Mouse (Mus musculus) heart, postnatal 4 days (tissue): Measurements from ENCODE around the gene Trub1. TPM values are rescaled to one million over a fixed set of nuclear protein-coding genes. Genes with fewer than 3 reads are reported as not detected.

Source experiments
- DNase-seq: peaks from one replicate; pipeline ENCODE4 v3.0.0; 2021
- total RNA-seq, 2 experiments: library from RNA; stranded (reverse); gene quantifications; 2 replicates each; pipeline ENCODE4 v1.2.3; 2021

Trub1 gene
- 1 to 10 TPM; 6.4 to 7.6 TPM for total RNA-seq

DNA sequence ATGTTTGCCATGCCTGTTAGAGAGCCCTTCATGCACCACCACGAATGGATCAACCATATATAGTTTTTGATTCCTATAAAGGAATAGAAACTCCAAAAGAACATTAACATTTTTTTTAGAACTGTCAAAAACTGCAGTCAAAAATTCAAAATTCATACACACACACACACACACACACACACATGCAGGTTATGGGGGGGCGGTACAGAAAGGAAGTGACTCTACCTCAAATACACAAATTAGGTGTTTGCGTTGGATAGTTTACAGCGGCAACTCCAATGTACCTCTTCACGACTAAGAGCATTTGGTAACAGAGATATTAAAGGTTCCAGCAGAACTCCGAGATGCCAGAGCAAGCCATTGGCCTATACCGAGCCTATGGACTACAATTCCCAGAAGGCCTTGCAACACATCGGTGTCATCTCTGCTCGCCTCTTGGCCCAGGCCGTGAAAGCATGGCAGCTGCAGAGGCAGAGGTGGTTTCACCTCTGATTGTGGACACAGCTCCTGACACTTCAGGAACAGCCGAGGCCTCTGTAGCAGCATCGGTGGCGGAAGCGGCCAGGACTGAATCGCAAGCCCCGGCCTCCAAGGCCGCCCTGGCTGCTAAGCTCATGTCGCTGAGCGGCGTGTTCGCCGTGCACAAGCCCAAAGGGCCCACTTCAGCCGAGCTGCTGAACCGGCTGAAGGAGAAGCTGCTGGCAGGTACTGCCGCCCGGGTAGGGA, at the start of gene Trub1:
Gene Trub1, plus strand, starts transcription at position 421 of the 726 bp plus-strand sequence.
- peak; percentile 81 for DNase-seq

DNA sequence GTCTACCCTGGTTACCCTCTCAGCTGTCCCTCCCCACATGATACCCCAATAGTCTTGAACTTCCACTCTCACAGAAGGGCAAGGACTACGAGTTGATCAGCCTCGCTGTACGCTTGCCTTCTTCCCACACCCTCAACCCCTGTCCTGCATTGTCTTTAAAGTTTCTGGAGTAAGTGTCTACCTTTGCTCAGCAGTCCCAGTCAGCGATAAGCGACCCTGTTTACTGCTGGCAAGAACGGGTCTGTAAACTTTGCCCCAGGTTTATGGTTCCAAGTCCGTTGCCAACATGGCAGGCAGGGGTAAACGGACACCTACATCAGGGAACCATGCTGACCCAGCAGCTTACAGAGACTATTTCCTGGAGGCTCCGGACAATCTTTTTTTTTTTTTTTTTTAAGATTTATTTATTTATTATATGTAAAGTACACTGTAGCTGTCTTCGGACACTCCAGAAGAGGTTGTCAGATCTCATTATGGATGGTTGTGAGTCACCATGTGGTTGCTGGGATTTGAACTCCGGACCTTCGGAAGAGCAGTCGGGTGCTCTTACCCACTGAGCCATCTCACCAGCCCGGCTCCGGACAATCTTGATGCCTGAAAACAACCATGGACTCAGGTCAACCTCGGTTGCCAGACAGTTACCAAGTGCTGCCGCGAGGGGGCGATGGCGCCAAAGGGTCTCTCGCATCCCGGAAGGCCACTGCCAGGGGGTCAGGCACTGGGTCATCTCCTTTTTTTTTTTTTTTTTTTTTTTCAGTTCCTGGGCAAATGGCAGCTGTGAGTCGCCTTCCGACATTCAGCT, 48.8 kb upstream of the Trub1 start:
- peak; percentile 92 for DNase-seq

DNA sequence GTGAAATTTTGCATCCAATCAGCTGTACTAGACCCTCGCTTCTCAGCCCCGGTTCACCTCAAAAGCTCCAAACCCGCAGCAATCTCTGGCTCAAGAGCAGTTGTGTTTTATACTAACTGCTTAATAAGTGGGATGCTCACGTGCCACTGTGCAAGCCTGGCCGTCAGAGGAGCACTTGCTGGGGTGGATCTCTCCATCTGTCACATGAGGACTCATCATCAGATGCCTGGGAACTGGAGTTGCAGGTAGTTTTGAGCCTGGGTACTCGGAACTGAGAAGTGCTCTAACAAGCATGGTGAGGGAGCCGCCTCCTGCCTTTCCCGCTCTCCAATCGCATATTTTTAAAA, 48.2 kb upstream of the Trub1 start:
- DNase-seq: no peak

DNA sequence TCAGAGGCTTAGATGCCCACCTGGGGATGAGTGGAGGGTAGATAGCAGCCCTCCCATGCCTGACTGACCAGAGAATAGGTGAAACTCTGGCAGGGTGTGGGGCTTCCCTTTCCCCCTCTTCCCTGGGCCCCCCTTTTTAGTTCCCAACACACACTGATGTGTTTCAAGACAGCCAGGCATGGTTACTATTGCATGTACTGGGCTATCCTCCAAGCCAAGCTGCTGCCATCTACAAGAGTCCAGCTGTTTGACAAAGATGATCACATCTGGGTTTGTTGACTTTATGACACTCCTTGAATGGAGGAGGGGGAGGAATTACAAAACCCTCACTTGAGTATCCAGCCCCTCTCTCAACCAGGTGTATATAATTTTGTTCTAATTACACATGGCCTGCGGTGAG, 44.8 kb upstream of the Trub1 start:
- no peak for DNase-seq

DNA sequence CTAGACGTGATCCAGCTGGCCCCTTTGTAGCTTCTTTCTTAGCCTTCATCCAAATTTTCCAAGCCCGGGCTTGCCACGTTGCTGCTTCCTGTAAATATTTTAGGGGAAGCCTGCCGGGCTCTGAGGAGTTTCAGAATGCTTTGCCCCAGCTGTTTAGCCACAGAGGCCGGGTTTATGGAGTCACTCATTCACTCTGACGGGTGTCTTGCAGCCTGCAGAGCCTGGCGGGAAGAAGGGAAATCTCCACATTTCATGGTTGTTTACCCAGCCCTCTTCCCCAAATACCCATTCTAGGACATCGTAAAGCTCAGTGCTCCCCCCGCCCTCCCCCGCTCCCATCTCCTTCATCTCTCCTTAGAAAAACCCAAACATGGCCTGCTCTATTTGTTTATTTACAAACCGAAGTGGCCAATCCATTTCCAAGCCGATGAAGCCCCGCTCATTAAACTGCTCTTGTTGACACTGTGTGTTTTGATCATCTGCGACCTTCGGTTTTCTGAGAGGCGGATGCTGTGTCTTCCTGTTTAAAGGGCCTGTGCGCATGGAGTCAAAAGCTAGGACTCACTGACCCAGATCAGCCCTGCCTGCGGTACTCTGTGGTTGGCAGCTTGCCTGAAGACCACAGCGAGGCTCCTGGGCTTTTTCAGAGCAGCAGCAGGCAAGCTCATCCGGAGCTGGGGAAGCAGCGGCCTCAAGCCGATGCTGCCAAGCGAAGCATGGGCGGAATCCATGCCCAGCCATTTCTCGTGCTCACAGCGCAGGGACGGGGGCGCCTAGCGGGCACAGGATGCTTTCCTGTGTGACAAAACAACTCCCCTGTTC, 41.1 kb upstream of the Trub1 start:
- DNase-seq: peak; percentile 85

DNA sequence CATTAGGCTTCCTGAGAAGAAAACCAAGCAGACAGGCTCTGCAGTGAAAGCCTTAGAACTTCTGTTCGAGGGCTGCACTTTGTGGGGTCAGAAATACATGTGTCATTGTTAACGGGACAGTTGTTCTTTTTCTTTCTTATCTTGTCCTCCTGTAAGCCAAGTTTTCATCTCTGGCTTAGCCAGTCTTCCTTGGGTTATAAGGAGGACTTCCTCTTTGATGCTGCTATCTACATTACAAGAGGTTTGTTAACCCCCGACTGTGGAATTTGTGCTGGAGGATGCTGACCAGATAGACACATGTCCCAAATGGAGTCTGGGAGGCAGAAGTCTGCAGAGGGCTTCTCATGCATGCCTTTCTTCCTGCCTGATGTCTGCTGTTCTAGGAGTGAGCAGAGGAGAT, 39.5 kb upstream of the Trub1 start:
- no peak for DNase-seq

DNA sequence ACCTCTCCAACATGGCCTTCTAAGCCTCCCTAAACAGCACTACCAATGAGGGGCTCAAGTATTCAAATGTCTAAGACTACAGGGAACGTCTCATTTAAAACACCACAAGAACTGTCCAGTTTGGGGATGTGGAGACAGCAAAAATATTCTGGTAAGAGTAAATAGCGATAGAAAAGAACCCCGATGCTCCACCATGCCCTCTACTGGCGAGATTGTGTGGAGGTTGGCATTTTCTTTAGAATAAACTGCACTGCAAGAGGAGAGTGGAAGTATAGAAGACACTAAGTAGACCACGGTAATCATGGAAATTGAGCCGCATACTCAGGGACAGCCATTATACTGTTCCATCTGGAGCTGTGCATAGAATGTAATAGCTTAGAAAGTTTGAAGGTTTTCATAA, 38.8 kb upstream of the Trub1 start:
- no peak for DNase-seq

DNA sequence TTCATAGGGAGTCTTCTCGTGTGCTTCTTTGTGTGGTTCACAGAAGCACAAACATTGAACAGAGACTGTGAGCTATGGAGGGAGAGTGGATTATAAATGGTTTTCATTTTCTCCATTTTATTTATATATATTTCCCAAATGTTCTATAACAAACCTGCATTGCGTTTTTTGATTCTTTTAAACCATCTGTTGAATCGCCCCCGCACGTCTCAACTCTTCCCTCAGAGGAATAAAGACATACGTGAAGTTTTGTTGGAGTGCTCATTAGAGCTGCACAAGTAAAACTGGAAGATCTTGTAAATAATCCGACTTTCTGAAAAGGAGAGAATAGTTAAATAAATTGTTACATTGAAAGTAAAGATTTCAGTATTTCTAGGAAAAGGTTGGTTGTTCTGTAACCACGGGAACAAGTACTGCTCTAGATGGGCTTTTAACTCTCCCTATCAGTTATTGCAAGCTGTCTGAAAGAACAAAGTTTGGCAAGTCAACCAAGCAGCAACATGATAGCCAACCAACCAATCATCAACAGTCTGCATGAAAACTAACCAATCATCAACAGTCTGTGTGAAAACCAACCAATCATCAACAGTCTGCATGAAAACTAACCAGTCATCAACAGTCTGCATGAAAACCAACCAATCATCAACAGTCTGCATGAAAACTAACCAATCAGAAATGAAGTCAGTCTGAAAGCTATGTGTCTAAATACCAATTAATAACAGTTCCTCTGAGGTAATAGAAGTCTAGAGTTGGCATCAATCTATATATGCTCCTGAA, 37.5 kb upstream of the Trub1 start:
- DNase-seq: no peak

DNA sequence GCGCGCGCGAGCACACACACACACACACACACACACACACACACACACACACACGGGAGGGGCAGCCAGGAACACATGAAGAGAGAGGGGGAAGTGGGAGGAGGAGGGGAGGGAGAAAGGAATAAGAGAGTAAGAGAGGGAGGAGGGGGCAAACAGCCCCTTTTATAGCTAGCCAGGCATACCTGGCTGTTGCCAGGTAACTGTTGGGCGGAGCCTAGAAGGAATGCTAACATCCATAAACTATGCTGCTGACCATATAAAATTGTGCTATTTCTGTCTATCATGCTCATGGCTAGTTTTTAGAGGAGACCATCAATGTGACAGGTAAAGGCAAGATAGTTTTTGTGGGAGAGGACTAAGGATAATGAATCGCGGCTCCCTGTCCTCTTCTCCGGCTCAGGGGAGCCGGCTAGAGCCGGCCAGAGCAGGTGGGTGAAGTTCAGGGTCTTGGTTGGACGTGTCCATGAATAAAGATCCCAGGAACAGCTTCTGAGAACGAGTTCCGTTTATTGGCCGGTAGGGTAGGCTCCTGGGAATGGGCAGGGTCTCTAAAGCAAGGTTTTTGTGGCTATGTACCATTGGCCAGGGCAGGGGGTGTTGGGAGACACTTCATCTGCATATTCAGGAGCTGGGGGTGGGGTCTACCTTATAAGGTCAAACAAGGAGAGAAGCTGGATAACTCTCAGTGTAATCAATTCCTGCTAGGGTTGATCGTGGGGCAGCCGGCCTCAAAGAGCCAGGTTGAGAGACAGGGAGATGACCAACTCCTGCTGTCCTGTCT, 34.7 kb upstream of the Trub1 start:
- DNase-seq: no peak

DNA sequence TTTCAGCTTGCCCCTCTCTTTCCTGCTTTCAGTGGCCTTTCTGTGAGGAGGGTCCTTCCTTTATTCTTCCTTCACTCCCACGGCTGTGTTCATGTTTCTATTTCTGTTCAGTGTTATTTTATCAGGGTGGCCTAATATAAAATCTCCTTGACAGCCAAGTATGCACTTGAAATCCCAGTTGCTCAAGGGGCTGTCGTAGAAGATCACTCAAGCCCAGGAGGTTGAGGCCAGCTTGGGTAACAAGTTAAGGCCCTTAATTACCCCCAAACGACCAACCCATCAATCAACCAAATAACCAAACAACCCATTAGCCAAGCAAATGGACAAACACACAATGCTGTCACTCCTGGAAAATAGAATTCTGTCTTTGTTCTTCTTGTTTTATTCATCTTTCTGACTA, 29.3 kb upstream of the Trub1 start:
- DNase-seq: no peak

DNA sequence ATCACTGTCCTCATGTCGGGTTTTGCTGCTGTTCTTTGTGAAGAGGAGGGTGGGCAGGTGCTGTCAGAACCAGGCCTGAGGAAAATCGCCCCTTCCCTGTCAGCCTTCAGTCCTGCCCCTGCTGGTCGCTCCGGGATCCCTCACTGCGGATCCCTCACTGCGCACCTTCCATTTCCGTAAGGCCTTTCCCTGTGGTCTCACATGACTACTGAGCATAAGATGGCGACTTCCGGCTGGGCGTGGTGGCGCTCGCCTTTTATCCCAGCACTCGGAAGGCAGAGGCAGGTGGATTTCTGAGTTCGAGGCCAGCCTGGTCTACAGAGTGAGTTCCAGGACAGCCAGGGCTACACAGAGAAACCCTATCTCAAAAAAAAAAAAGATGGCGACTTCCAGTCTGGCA, 27.4 kb upstream of the Trub1 start:
- no peak for DNase-seq

DNA sequence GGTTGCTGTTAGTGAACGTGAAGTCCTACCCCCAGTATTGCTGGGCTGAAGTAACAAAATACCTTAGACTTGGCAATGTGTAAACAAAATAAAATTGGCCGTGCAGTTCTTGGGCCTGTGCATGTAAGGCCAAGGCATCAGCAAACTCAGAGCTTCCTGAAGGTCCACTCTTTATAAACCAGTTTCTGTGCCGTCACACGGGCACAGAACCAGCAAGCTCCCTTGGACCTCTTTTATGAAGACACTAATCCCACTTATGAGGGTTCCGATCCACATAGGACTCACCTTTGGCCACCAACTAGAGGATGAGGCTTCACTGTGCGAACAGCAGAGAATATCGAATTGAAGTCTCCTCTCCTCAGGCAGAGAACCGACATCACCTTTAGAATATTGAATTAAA, 25.9 kb upstream of the Trub1 start:
- DNase-seq: no peak

DNA sequence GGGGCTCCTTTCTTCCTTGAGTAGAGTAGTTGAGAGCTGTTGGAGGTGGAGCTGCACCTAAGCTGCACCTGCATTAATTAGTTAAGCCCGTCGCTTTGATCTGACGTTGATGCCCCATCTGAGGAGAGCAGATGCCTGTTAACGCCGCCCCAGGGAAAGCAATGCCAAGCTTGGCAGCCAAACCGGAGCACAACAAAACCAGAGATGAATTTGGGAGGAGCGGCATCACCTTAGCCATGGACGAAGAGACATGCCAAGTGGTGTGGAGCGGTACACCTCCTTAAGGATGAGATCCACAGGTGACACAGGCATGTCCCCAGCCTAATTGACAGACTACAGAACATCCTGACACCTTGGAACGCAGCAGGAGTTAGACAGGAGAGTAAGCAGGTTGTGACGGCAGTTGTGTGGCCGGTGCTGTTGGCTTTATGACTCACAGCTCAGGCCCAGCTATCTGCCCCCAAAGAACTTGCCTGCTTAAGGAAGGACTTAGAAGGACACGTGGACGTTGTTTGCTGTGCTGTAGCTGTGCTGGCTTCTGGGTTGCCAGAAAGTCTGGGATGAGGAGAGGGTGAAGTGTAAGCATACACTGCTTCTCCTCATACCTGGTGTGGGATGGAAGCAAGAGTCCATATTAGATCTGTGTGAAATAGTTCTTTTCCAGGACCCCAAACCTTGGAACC, 24.8 kb upstream of the Trub1 start:
- DNase-seq: no peak

DNA sequence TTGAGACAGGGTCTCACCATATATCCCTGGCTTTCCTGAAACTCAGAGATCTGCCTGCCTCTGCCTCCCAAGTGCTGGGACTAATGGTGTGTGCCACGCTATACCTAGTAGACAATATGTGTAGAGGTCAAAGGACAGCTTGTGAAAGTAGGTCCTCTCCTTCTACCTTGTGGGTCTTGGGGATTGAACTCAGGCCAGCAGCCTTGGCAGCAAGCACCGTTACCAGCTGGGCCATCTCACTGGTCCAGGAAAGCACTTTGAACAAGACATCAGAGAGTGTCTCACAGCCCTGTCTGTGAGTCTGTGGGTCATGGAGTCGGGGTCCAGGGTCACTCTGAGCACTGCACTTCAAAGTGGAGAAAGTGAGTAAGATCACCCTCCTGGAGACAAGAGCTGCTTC, 24.1 kb upstream of the Trub1 start:
- DNase-seq: no peak

DNA sequence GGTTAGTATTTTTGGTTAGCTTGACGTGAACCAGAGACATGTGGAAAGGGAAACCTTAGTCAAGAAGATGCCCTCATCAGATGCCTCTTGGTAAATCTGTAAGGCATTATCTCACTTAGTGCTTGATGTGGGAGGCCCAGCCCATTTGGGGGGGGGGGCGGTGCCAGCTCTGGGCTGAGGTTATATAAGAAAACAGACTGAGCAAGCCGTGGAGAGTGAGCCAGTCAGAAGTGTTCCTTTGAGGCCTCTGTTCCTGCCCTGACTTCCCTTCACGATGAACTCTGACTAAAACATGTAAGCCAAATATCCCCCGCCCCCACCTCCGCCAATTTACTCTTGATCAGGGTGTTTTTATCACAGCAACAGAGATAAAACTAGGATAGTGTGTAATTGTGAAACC, 22.8 kb upstream of the Trub1 start:
- no peak for DNase-seq

DNA sequence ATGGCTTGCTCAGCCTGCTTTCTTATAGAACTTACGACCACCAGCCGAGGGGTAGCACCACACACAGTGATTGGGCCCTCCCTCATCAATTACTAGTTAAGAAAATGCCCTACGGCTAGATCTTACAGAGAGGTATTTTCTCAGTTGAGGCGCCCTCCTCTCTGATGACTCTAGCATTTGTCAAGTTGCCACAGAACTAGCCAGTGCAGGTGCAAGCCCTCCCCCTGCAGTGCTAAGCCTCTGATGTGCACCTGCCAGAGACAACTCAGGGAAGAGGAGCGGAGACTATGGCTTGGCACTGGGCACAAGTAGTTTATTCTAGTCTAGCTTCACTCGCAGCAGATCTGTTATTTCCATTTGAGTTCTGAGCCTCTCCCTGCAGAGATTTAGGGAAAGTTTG, 21.2 kb upstream of the Trub1 start:
- no peak for DNase-seq

DNA sequence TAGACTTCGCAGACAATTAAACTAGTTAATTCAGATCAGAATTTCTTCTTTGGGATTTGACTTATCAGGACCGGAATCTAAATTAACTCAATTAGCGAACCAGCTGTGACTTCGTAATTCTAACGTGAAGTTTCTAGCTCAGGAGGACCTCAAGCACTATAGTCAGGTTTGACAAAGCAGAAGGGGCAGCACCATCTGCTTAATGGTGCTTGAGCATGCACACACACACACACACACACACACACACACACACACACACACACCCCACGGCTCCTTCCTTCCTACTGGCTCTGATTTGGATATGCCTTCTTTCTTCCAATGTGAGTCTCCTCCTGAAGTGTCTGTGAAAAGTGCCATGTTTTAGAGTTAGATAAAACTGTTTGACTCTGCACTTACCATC, 18.7 kb upstream of the Trub1 start:
- DNase-seq: no peak

DNA sequence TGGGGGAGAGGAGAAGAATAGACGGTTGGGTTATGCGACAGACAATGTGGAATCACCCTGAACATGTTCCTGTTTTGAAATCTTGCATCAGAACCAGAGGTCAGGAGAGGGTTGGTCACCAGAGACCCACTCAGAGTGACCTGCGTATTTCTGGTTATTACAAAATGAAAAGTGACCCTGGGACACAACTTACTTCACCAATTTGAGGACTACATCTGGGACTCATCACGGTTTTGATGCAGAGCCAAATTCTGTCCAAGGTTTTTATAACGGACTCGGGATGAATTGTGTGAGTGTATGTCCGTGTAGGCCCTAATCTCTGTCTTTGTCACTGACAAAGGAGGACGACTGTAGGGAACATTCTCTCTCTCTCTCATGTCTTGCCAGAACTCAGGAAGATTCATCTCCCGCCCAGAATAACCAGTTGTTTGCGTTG, 16.1 kb upstream of the Trub1 start:
- peak; percentile 44 for DNase-seq

DNA sequence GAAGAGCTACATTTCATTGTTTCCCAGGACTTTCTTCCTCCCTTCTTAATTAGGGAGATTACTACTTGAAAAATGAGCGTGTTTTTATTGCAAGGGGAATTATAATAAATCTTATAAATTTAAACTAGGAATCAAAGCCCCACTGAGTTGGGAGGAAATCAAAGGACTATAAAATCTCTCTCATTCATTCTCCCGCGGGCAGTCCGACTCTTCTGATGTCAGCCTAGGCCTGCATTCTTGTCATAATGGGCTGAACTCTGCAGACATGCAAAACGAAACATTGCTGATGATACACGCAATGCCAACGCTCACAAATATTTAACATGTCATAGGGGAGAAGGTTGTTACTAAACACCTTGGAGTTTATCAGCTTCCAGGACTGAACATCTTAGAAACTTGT, 15.7 kb upstream of the Trub1 start:
- DNase-seq: no peak

DNA sequence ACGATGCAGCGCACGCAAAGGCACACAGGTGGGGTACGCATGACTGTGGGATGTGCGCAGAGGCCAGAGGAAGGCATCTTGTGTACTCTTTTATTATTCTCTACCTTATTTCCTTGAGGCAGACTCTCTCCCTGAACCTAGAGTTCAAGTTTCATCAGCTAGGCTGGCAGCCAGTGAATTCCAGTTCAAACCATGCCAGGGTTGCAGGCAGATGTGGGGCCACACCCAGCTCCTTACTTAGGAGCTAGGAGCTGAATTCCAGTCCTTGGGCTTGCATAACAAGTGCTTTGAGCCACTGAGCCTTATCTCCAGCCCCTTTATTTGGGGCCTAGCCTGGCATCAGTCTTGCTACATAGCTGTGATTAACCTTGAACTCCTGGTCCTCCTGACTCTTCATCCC, 13.4 kb upstream of the Trub1 start:
- DNase-seq: no peak

DNA sequence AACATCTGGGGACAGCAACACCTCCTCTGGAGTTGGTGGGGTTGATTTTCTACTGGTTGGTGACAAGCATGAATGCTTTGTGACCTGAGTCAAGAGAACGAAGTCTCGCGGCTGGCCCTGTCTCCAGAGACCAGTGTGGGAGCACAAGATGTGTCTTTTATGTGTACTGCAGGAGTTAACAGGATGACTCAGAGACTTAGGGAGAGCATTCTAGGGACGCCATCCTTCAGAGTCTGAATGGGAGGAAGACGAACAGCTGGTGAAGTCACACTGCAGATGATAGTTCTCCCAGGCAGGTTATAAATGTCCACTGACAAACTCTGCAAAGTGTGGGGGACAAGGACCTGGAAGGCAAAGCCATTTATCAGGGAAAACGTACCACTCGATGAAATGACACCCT, 11.2 kb upstream of the Trub1 start:
- no peak for DNase-seq
